Mouse (Mus musculus) induced T-regulatory cell, adult 2 months (primary cell): ENCODE data around the gene Efna3.

ENCODE experiments used
- DNase-seq: peaks from one replicate; pipeline ENCODE4 v3.0.0-alpha.2; 2012; ENCODE audit warnings: low read depth

The Efna3 gene

GRCm38 (mm10) chr3:89322514-89323165 is at the start of gene Efna3:
Gene Efna3, minus strand, starts transcription at chr3:89322965.
- DNase-seq = peak; percentile 71

- DNase-seq = no peak
Measured at GRCm38 (mm10) chr3:89367338-89367737, 44.6 kb upstream of the Efna3 start.

GRCm38 (mm10) chr3:89365486-89366414 is 43.0 kb upstream of the Efna3 start:
- no peak for DNase-seq

GRCm38 (mm10) chr3:89365153-89365485 is 42.4 kb upstream of the Efna3 start, which contains the start of gene Dcst1:
Gene Dcst1, minus strand, starts transcription at chr3:89365253.
- no peak for DNase-seq

GRCm38 (mm10) chr3:89364631-89365030 is 41.9 kb upstream of the Efna3 start:
- DNase-seq = no peak

DNA sequence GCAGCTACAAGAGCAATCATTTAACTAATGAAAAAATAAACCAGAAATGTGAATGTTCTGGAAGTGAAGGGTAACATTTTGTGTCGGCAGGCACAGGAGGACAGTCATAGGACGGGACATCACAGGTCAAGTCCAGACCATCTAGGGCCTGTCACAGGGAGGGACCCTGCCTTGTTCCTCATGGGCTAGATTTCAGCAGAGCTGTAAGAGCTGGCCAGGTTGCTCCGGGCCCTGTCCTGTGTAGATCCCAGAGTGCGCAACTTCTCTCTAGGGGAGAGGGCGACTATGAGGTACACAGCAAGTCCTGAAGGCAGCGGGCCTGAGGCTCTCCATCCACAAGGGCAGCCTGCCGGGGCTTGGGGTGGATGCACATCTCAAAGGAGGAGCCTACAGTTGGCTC is 38.9 kb upstream of the Efna3 start, which contains the start of gene Dcst2:
Dcst2 (plus strand) TSS at position 301 of the 400 bp plus-strand sequence.
- DNase-seq = no peak

- no peak for DNase-seq
Measured at GRCm38 (mm10) chr3:89360237-89360636, 37.5 kb upstream of the Efna3 start.

- no peak for DNase-seq
Measured at GRCm38 (mm10) chr3:89359630-89360029, 36.9 kb upstream of the Efna3 start.

DNA sequence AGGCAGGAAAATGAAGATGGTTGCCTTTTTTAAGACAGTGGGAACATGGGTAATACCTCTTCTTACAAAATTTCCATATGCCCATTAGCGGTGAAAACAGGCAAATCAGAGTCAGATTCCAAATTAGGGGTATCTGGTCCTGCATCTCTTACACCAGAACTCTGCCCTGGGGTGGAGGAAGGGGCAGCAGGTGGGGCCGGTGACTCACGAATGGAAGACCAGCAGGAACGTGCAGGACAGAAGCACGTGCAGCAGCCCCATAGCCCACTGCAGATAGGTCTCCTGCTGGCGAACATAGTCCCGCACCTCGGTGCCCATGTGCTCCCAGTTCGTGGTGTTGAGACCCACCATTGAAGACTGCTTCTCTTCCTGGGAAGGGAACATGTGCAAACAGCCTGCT is 33.3 kb upstream of the Efna3 start:
- DNase-seq = no peak

- DNase-seq = no peak
Measured at GRCm38 (mm10) chr3:89355512-89355902, 32.7 kb upstream of the Efna3 start.

GRCm38 (mm10) chr3:89354816-89355511 is 32.2 kb upstream of the Efna3 start:
- DNase-seq = peak; percentile 92

GRCm38 (mm10) chr3:89351271-89351670 is 28.5 kb upstream of the Efna3 start:
- no peak for DNase-seq

DNA sequence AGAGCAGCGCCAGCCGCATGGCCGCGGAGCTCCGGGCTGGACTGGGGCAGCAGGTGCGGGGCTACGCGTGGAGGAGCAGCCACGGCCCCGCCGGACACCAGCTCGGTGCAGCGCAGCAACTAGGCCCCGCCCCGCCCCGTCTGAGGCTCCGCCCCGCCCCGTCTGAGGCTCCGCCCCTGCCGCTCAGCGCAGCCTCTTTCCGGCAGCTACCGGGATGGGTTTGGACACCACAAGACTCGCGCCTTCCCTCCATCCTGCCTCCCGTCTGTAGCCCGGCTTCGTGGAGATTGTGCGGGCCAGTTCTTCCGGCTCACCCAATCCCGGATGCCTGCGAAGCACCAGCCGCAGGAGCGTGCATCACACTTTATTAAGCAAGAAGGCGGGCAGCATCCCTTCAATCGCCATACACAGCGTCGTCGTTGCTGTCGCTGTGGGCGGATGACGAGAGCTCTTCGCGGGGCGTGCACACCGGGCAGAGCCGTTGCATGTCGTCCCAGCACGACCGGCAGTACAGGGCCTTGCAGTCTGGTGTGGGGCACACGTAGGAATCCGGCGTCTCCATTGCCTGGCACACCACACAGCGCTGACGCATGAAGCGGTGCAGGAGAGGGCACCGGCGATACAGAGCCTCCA is 27.2 kb upstream of the Efna3 start, which contains the start of gene Adam15:
Adam15 (minus strand) TSS at position 128 of the 633 bp plus-strand sequence.
- peak; percentile 93 for DNase-seq

DNA sequence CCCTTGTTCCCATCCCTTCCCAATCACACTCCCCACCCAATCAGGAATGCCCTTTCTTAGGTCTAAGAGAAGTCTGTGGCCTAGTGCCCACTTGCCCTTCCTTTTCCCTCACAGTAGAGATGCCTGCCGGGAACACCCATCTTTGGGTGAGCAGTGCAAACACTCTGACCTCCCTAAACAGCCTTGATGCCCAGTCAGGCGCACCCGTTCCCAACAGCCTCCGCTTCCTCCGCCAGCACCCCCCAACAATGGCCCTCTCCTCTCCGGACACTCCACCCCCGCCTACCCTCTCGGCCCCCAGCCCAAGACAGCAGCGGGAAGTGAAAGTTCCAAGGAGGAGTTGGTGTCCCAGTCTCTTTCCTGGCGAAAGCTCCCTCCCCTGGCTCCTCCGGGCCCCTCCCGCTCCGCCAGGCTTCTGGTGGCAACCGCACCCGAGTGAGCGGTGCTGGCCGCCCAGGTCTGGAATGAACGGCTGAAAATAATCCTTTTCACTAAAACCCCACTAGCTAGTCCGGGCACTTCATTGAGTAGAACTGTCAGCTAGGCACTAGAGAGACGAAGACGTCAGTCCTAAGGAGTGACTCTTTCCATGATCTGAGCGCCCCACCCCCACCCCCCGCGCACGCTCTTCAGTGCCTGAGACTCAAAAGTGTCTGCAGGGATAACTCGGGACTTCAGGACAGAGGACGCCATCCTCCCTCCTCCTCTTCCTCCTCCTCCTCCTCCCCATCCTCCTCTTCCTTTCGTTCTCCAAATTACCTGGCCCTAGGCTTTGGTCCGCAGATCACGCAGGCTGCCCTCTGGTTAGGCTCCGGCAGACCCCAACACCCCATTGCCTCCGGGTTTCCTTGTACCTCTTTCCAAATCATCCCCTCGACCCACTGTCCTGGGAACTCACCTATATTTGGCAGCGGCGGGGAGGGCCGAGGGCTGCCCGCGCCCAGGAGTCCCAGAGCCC is 26.4 kb upstream of the Efna3 start:
- DNase-seq = peak; percentile 66

- peak; percentile 26 for DNase-seq
Measured at GRCm38 (mm10) chr3:89347916-89348315, 25.2 kb upstream of the Efna3 start.

DNA sequence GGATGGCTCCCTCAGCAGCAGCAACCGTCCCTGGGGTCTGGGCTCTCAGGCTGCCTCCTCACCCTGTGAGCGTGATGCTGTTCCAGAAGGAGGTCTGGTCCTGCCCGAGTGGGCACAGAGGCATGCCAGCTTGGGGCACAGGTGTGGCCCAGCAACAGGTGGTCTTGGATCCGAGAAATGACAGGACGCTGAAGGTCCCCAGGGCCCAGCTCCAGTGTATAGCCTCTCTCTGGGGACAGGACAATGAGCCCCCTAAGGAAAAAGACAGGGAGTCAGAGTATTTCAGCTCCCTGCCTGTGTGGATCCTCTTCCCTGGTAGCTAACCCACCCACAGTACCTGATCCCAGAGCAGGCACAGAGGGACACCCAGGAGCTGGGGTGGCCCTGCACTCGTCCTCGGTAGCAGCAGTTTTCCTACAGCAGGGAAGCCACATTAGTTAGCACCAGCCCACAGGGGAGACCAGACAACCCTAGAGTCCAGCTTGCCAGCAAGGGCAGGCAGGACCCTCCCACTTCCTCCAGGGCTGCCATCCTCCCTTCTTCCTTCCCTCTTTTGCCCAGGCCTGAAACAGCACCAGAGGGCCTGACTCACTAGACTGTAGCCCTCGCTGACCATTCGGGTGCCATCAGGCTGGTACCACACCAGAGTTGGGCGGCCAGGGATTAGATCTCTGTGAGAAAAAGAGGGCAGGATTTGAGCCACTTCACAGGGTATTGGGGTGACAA is 24.2 kb upstream of the Efna3 start:
- DNase-seq = no peak

GRCm38 (mm10) chr3:89343279-89343678 is 20.5 kb upstream of the Efna3 start:
- no peak for DNase-seq

GRCm38 (mm10) chr3:89341794-89342193 is 19.0 kb upstream of the Efna3 start:
- no peak for DNase-seq

GRCm38 (mm10) chr3:89340465-89340864 is 17.7 kb upstream of the Efna3 start:
- DNase-seq = peak; percentile 90

GRCm38 (mm10) chr3:89339416-89339815 is 16.7 kb upstream of the Efna3 start:
- peak; percentile 83 for DNase-seq
